In genomic region chr1:98273966-98274616, GRCm38 (mm10) we compare ENCODE assay signal across 18 mouse cellular contexts.
"Had no signal": no experiment of that assay in that cellular context is flagged by ENCODE, and none has a peak within 500 bp of the region (broad histone marks: within the 10 kb centered on the region; RNA-seq: fewer than 3 reads in every experiment).

No protein-coding gene starts in this region.

- H3K4me3 ChIP-seq: limb, embryonic 12.5 days; limb, embryonic 15.5 days; midbrain, embryonic 10.5 days; midbrain, embryonic 13.5 days; myocyte; neural tube, embryonic 13.5 days had no signal

- H3K27me3 ChIP-seq: limb, embryonic 12.5 days; limb, embryonic 15.5 days; midbrain, embryonic 13.5 days; neural tube, embryonic 13.5 days had no signal

- ATAC-seq: liver, postnatal 0 days; lung, postnatal 0 days; midbrain, embryonic 13.5 days; midbrain, embryonic 16.5 days had no signal

- H3K9me3 ChIP-seq: limb, embryonic 12.5 days; limb, embryonic 15.5 days; midbrain, embryonic 10.5 days; midbrain, embryonic 13.5 days; neural tube, embryonic 13.5 days had no signal

- H3K36me3 ChIP-seq: limb, embryonic 12.5 days; limb, embryonic 15.5 days; midbrain, embryonic 10.5 days; midbrain, embryonic 13.5 days; neural tube, embryonic 13.5 days had no signal

- H3K4me2 ChIP-seq: limb, embryonic 12.5 days; limb, embryonic 15.5 days; liver, embryonic 11.5 days; lung, embryonic 14.5 days; midbrain, embryonic 13.5 days; neural tube, embryonic 13.5 days had no signal

- H3K9ac ChIP-seq: limb, embryonic 12.5 days; limb, embryonic 15.5 days; liver, embryonic 14.5 days; liver, postnatal 0 days; lung, embryonic 14.5 days; midbrain, embryonic 13.5 days; neural tube, embryonic 13.5 days had no signal

- DNase-seq: kidney, postnatal 14 days; kidney, postnatal 4 days; left cerebral cortex, postnatal 4 days; liver, postnatal 0 days; lung, embryonic 14.5 days; thymus, adult 18-20 months; thymus, postnatal 36 days had no signal

- H3K4me1 ChIP-seq: limb, embryonic 12.5 days; limb, embryonic 15.5 days; midbrain, embryonic 10.5 days; midbrain, embryonic 13.5 days; neural tube, embryonic 13.5 days had no signal

- H3K27ac ChIP-seq: limb, embryonic 12.5 days; limb, embryonic 15.5 days; liver, embryonic 14.5 days; macrophage; midbrain, embryonic 10.5 days; midbrain, embryonic 13.5 days; neural tube, embryonic 13.5 days had no signal
